Mouse (Mus musculus) myocyte (in vitro differentiated cells): ENCODE measurements around the gene Zfp688.

ENCODE experiments used
- CEBPB ChIP-seq: IDR thresholded peaks from 2 replicates; pipeline ENCODE4 v1.6.1; 2011; ENCODE audit warnings: mild to moderate bottlenecking, moderate library complexity; ENCODE audit not compliant: poor library complexity, insufficient read depth, severe bottlenecking
- E2F4 ChIP-seq: IDR thresholded peaks from one replicate; pipeline ENCODE4 v1.6.1; 2011; ENCODE audit warnings: mild to moderate bottlenecking, control low read depth, moderate library complexity; ENCODE audit not compliant: insufficient read depth
- MAX ChIP-seq: IDR thresholded peaks from one replicate; pipeline ENCODE4 v1.6.1; 2011; ENCODE audit warnings: low read depth, mild to moderate bottlenecking, control low read depth
- MYOD1 ChIP-seq, 3 experiments: IDR thresholded peaks; one replicate each; pipeline ENCODE4 v1.6.1; 2011; ENCODE audit warnings: control low read depth in 2 of 3, low read depth in 2 of 3, mild to moderate bottlenecking in 2 of 3, moderate library complexity in 1 of 3; ENCODE audit not compliant: insufficient read length in 2 of 3, control insufficient read depth in 1 of 3
- MYOG ChIP-seq, 3 experiments: IDR thresholded peaks; one replicate each; pipeline ENCODE4 v1.6.1; 2011; ENCODE audit warnings: control low read depth in 2 of 3, low read depth in 2 of 3, mild to moderate bottlenecking in 2 of 3; ENCODE audit not compliant: insufficient read length in 2 of 3, control insufficient read depth in 1 of 3, insufficient read depth in 1 of 3
- POLR2A ChIP-seq: IDR thresholded peaks from one replicate; pipeline ENCODE4 v1.6.1; 2011; ENCODE audit warnings: low read depth, mild to moderate bottlenecking, control low read depth, moderate library complexity; ENCODE audit not compliant: insufficient read length
- SRF ChIP-seq: IDR thresholded peaks from one replicate; pipeline ENCODE4 v1.6.1; 2011; ENCODE audit warnings: low read depth; ENCODE audit not compliant: control insufficient read depth, insufficient read length
- TCF12 ChIP-seq: IDR thresholded peaks from one replicate; pipeline ENCODE4 v1.6.1; 2011; ENCODE audit warnings: mild to moderate bottlenecking, control low read depth; ENCODE audit not compliant: poor library complexity, insufficient read depth, severe bottlenecking
- TCF3 ChIP-seq: IDR thresholded peaks from one replicate; pipeline ENCODE4 v1.6.1; 2011; ENCODE audit warnings: low read depth, control low read depth; ENCODE audit not compliant: insufficient read length
- USF1 ChIP-seq: IDR thresholded peaks from one replicate; pipeline ENCODE4 v1.6.1; 2011; ENCODE audit warnings: low read depth, mild to moderate bottlenecking, control low read depth, moderate library complexity

DNA sequence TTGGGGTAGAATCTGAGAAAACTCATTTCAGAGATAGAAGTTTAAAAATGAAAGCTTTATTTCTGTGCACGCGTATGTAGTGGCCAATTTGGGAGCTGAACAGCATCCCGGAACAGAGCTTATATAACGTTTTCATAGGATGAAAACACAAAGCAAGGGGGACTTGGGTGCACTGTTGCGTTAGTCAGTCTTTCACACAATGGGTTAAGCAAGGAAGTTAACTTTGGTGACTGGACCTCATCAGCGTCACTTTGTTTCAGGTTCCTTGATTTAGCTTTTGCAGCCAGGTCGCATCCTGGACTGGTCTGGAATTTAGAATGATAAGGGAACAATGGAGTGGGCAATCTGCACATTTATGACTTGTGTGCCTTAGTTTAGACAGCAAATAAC is 27.9 kb downstream of the Zfp688 start:
- TF ChIP-seq MYOD1 (IDR thresholded peaks at IDR 0.05; ENCODE audit: control insufficient read depth in 1 of 3, insufficient read length in 2 of 3, low read depth in 2 of 3) = no peak
- no peak for TF ChIP-seq POLR2A
- no peak for TF ChIP-seq TCF12
- TF ChIP-seq CEBPB = no peak
- no peak for TF ChIP-seq TCF3
- no peak for TF ChIP-seq USF1
- no peak for TF ChIP-seq MAX
- TF ChIP-seq E2F4 = no peak
- TF ChIP-seq MYOG (IDR thresholded peaks at IDR 0.05; ENCODE audit: control insufficient read depth in 1 of 3, insufficient read depth in 1 of 3, insufficient read length in 2 of 3, low read depth in 2 of 3) = no peak
- TF ChIP-seq SRF = no peak
